Mouse (Mus musculus) kidney, embryonic 15.5 days (tissue): ENCODE measurements at regions not wholly inside any gene's neighbourhood (a gene's known extent, or its start where the extent isn't known, plus 50 kb on each side); places are given as distances from the start of the nearest gene placed in this dataset.

Experiments used
- ATAC-seq: fragments of 200-750 bp; cut with Nextera tagmentation; replicated peaks from 2 replicates; pipeline ENCODE4 v1.8.0; 2017; ENCODE audit warnings: moderate TSS enrichment; ENCODE audit not compliant: low FRiP score
- H3K27ac ChIP-seq: fragments of 300-500 bp; sonication (generic); 2 replicates; pipeline ENCODE4 v1.5.1; 2015; ENCODE audit warnings: mild to moderate bottlenecking, inconsistent platforms
- H3K27me3 ChIP-seq: fragments of 300-500 bp; sonication (generic); 2 replicates; pipeline ENCODE4 v1.6.1; 2015; ENCODE audit warnings: inconsistent platforms
- H3K36me3 ChIP-seq: fragments of 300-500 bp; sonication (generic); 2 replicates; pipeline ENCODE4 v1.6.1; 2015; ENCODE audit warnings: inconsistent platforms
- H3K4me1 ChIP-seq: fragments of 300-500 bp; sonication (generic); 2 replicates; pipeline ENCODE4 v1.6.1; 2015; ENCODE audit warnings: inconsistent platforms
- H3K4me2 ChIP-seq: fragments of 300-500 bp; sonication (generic); 2 replicates; pipeline ENCODE4 v1.6.1; 2015; ENCODE audit warnings: moderate library complexity, mild to moderate bottlenecking, inconsistent platforms
- H3K4me3 ChIP-seq: fragments of 300-500 bp; sonication (generic); replicated peaks from 2 replicates; pipeline ENCODE4 v1.5.1; 2015; ENCODE audit warnings: mild to moderate bottlenecking, inconsistent platforms
- H3K9ac ChIP-seq: fragments of 300-500 bp; sonication (generic); 2 replicates; pipeline ENCODE4 v1.6.1; 2015; ENCODE audit warnings: mild to moderate bottlenecking, inconsistent platforms
- H3K9me3 ChIP-seq: fragments of 300-500 bp; sonication (generic); replicated peaks from 2 replicates; pipeline ENCODE4 v1.6.1; 2016; ENCODE audit warnings: inconsistent platforms
- WGBS: fragments of 180-500 bp; shearing (Covaris S2); methylation state at CpG from one replicate; pipeline ENCODE4 v1.1.7; 2015; ENCODE audit warnings: mixed read lengths; 5-methylcytosine and 5-hydroxymethylcytosine counted together

- Histone ChIP-seq H3K4me1 (no peaks in the 10 kb centered on the region), H3K27me3 (no peaks in the 10 kb centered on the region), H3K9me3 (no peaks in the 10 kb centered on the region), H3K4me2 (no peak overlapping the region), H3K27ac (no peak overlapping the region), H3K4me3 (no peak overlapping the region), H3K36me3 (no peaks in the 10 kb centered on the region), H3K9ac (no peak overlapping the region)
- no peak for ATAC-seq
- 86% methylated on average over 2 of the region's 2 CpGs for WGBS
These were observed 344.5 kb upstream of the Camk1g start for GRCm38 (mm10) chr1:193714631-193715030.

DNA sequence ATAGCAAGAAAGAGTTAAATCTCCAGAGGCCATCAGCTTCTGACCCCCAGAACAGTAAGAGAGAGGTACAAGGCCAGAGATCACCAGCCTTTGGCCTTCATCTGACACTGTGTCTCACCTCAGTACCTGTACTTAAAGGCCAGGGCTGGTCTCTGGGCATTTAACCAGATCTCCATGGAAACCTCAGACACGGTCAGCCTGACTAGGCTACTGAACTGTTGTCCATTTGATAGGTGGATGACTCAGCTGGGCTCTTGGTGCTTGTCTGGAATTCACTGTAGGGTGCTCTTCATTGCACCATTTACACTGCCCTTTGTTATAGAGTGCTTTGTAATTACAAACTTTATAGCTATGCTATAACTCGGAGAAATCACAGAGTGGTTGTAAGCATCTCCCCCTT, 335.1 kb upstream of the Camk1g start:
- no peak for ATAC-seq
- no peak overlapping the region for H3K9ac ChIP-seq
- H3K27me3 ChIP-seq = 0 out of 2 replicates have a peak, but pooled peaks cover 5% of the 10 kb centered on the region
- H3K4me1 ChIP-seq = peaks cover 10% of the 10 kb centered on the region
- H3K4me3 ChIP-seq = no peak overlapping the region
- H3K4me2 ChIP-seq = no peak overlapping the region
- H3K36me3 ChIP-seq = no peaks in the 10 kb centered on the region
- 50% methylated on average over 2 of the region's 2 CpGs for WGBS
- H3K27ac ChIP-seq = no peak overlapping the region
- H3K9me3 ChIP-seq = no peaks in the 10 kb centered on the region

GRCm38 (mm10) chr1:193702707-193703419, 332.8 kb upstream of the Camk1g start:
- peak overlapping the region; percentile 71 for H3K4me2 ChIP-seq
- 14% methylated on average over 15 of the region's 15 CpGs for WGBS
- peak; percentile 59 for ATAC-seq
- no peak overlapping the region for H3K27ac ChIP-seq
- peak overlapping the region; percentile 33 for H3K4me3 ChIP-seq
- no peaks in the 10 kb centered on the region for H3K36me3 ChIP-seq
- peaks cover 14% of the 10 kb centered on the region for H3K4me1 ChIP-seq
- no peaks in the 10 kb centered on the region for H3K9me3 ChIP-seq
- 0 out of 2 replicates have a peak, but pooled peaks cover 5% of the 10 kb centered on the region for H3K27me3 ChIP-seq
- no peak overlapping the region for H3K9ac ChIP-seq

- 0 out of 2 replicates have a peak, but pooled peaks cover 5% of the 10 kb centered on the region for H3K27me3 ChIP-seq
- no peak overlapping the region for H3K9ac ChIP-seq
These were observed 330.1 kb upstream of the Camk1g start for GRCm38 (mm10) chr1:193700217-193700616.

GRCm38 (mm10) chr1:193698603-193699266, 328.6 kb upstream of the Camk1g start:
- Histone ChIP-seq H3K9me3 (no peaks in the 10 kb centered on the region), H3K4me1 (peaks cover 14% of the 10 kb centered on the region), H3K4me2 (no peak overlapping the region), H3K9ac (no peak overlapping the region), H3K27ac (no peak overlapping the region), H3K36me3 (no peaks in the 10 kb centered on the region), H3K4me3 (no peak overlapping the region), H3K27me3 (0 out of 2 replicates have a peak, but pooled peaks cover 5% of the 10 kb centered on the region)
- peak; percentile 64 for ATAC-seq
- 5% methylated on average over 7 of the region's 7 CpGs for WGBS

More at GRCm38 (mm10) chr1:193700217-193700616, 330.1 kb upstream of the Camk1g start:
- WGBS = 85% methylated on average over 3 of the region's 3 CpGs
- Histone ChIP-seq H3K4me2 (no peak overlapping the region), H3K36me3 (no peaks in the 10 kb centered on the region), H3K4me3 (no peak overlapping the region), H3K4me1 (peaks cover 14% of the 10 kb centered on the region), H3K27ac (no peak overlapping the region), H3K9me3 (no peaks in the 10 kb centered on the region)
- ATAC-seq = no peak

DNA sequence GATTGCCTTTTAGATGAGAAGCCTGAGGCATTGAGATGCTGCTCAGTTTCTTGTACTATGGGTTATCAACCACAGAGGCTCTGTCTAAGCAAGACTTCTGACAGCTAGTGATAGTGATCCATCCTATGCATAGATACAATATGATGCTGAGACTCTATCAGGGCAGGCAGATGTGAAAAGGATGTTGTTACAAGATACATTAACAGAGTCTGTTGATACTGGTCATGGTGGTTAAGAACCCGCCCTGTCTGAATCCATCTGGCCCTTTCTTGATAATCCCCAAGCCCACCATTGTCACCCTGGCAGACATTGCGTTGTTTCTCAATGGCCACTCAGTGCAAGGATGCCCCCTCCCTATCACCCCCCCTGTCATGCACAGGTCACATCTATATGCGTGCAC, 327.8 kb upstream of the Camk1g start:
- 92% methylated on average over 3 of the region's 3 CpGs for WGBS
- Histone ChIP-seq H3K36me3 (no peaks in the 10 kb centered on the region), H3K27me3 (0 out of 2 replicates have a peak, but pooled peaks cover 5% of the 10 kb centered on the region), H3K27ac (no peak overlapping the region), H3K4me1 (peaks cover 13% of the 10 kb centered on the region), H3K9me3 (no peaks in the 10 kb centered on the region), H3K4me2 (no peak overlapping the region), H3K9ac (no peak overlapping the region), H3K4me3 (no peak overlapping the region)
- no peak for ATAC-seq

DNA sequence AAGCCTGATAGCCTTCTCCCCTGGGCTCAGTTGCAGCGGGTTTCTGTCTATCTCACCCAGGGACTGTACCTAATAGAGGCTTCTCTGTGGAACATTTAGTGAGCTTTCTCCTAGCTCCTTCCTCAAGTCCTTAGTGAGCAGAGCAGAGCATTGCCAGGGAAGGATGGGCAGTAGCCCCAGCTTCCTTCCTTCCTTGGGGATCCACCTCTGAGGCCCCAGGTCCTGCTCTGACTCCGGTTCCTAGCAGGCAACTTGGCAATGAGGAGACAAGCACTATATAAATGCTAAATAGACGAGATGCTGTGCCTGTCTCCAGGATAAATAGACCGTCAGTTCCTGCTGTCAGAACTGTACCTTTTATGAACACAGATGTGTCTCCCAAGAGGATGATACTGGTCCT, 326.9 kb upstream of the Camk1g start:
- Histone ChIP-seq H3K27ac (no peak overlapping the region), H3K9me3 (no peaks in the 10 kb centered on the region), H3K4me3 (no peak overlapping the region), H3K36me3 (no peaks in the 10 kb centered on the region), H3K27me3 (0 out of 2 replicates have a peak, but pooled peaks cover 5% of the 10 kb centered on the region), H3K4me2 (no peak overlapping the region), H3K9ac (no peak overlapping the region), H3K4me1 (peaks cover 8% of the 10 kb centered on the region; the same call in 1 of the 2 replicates)
- WGBS = 60% methylated on average over 4 of the region's 4 CpGs
- ATAC-seq = no peak

DNA sequence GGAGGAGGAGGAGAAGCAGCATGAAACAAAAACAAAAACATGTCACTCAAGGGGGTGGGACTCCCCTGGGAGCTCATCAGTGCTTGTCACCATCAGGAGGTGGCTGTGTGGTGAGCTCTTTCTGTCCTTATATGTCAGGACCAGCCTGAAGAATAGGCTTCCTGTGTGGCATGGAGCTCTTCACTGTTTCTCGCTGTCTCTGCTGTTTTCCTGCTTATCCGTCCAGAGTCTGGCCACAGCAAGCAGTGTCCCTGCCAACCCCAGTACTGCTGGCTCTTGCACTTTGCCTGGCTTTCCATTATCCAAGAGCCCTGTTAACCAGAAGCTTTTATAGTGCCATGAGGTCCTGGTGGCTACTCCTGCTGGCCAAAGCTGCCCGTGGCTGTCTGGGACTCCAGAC, 322.9 kb upstream of the Camk1g start:
- Histone ChIP-seq H3K36me3 (no peaks in the 10 kb centered on the region), H3K4me3 (no peak overlapping the region), H3K9ac (no peak overlapping the region), H3K27ac (no peak overlapping the region), H3K4me1 (peaks cover 4% of the 10 kb centered on the region; the same call in 1 of the 2 replicates), H3K27me3 (peaks cover 3% of the 10 kb centered on the region; the same call in 1 of the 2 replicates), H3K9me3 (no peaks in the 10 kb centered on the region), H3K4me2 (no peak overlapping the region)
- no peak for ATAC-seq
- 26% methylated on average over 3 of the region's 3 CpGs for WGBS

- no peak overlapping the region for H3K4me2 ChIP-seq
- peaks cover 4% of the 10 kb centered on the region; the same call in 1 of the 2 replicates for H3K4me1 ChIP-seq
- no peaks in the 10 kb centered on the region for H3K36me3 ChIP-seq
- no peak overlapping the region for H3K4me3 ChIP-seq
- no peak overlapping the region for H3K9ac ChIP-seq
- no peak for ATAC-seq
- WGBS = 64% methylated on average over 4 of the region's 4 CpGs
- H3K9me3 ChIP-seq = no peaks in the 10 kb centered on the region
- H3K27ac ChIP-seq = no peak overlapping the region
- peaks cover 3% of the 10 kb centered on the region; the same call in 1 of the 2 replicates for H3K27me3 ChIP-seq
These were observed 319.5 kb upstream of the Camk1g start for GRCm38 (mm10) chr1:193689601-193690000.

DNA sequence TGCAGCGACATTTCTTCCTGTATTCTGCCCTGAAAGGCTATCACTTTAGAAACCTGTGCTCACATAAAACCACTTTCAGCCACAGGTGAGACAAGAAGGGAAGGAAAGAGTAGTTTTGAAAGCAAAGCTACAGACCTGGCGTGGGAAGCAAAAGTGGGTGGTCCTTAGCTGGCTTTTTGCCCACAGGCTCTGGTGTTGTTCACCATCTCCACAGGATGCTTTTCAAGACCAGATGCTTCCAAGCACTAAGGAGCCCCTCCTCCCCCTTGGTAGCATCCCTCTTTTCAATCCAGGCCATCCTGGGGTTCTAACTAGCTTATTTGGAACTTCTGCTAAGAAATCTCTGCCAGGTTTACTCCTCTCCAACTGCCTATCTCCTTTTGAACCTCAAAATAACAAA, 312.8 kb upstream of the Camk1g start:
- Histone ChIP-seq H3K9me3 (no peaks in the 10 kb centered on the region), H3K27me3 (no peaks in the 10 kb centered on the region; the same call in 1 of the 2 replicates), H3K27ac (0 out of 2 replicates have a peak overlapping the region, but pooled peaks have one; percentile 1), H3K36me3 (no peaks in the 10 kb centered on the region), H3K4me3 (no peak overlapping the region), H3K4me2 (no peak overlapping the region), H3K9ac (no peak overlapping the region), H3K4me1 (no peaks in the 10 kb centered on the region)
- ATAC-seq = no peak
- 61% methylated on average over 2 of the region's 2 CpGs for WGBS

DNA sequence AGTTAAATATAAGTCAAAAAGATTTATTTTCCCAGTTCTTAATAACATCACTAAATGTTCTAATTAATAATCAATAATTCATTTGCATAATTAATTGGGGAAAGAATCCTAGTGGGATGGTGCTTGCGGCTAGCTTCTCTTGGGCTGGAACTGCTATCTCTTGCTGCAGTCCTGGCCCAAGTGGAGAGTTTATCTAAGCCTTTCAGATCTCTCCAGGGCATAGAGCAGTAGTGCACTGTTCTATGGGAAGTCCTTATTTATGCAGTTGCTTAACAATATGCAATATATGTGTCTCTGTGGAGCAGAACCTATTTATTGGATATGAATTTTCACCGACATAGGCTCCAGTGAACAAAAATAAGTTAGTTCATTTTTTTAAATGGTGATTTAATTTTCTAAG, 308.4 kb upstream of the Camk1g start:
- H3K4me3 ChIP-seq = no peak overlapping the region
- H3K9me3 ChIP-seq = no peaks in the 10 kb centered on the region
- no peak for ATAC-seq
- H3K27me3 ChIP-seq = no peaks in the 10 kb centered on the region; the same call in 1 of the 2 replicates
- 95% methylated on average over 2 of the region's 2 CpGs for WGBS
- H3K36me3 ChIP-seq = no peaks in the 10 kb centered on the region
- H3K9ac ChIP-seq = no peak overlapping the region
- no peaks in the 10 kb centered on the region for H3K4me1 ChIP-seq
- H3K27ac ChIP-seq = no peak overlapping the region
- H3K4me2 ChIP-seq = no peak overlapping the region

- Histone ChIP-seq H3K36me3 (no peaks in the 10 kb centered on the region), H3K9ac (no peak overlapping the region), H3K4me1 (peaks cover 6% of the 10 kb centered on the region; the same call in 1 of the 2 replicates), H3K4me2 (no peak overlapping the region), H3K27me3 (no peaks in the 10 kb centered on the region), H3K9me3 (no peaks in the 10 kb centered on the region), H3K27ac (no peak overlapping the region), H3K4me3 (no peak overlapping the region)
- 32% methylated on average over 3 of the region's 3 CpGs for WGBS
- no peak for ATAC-seq
These were observed 303.2 kb upstream of the Camk1g start for GRCm38 (mm10) chr1:193673236-193673830.
